Mouse (Mus musculus): ENCODE measurements around the gene 4932438H23Rik.

Gene 4932438H23Rik

GRCm38 (mm10) chr16:91057261-91057660 is 37.7 kb downstream of the 4932438H23Rik start:
- peak; percentile 67 for DNase-seq (ENCODE audit: low read depth)

GRCm38 (mm10) chr16:91056043-91056821 is 38.7 kb downstream of the 4932438H23Rik start:
- peak; percentile 91 for DNase-seq (ENCODE audit: low read depth)

- DNase-seq (ENCODE audit: low read depth) = no peak
These were observed 39.8 kb downstream of the 4932438H23Rik start for GRCm38 (mm10) chr16:91055150-91055549.

GRCm38 (mm10) chr16:91053599-91053998 is 41.3 kb downstream of the 4932438H23Rik start:
- no peak for DNase-seq (ENCODE audit: low read depth)

GRCm38 (mm10) chr16:91045511-91045910 is 49.4 kb downstream of the 4932438H23Rik start:
- DNase-seq (ENCODE audit: low read depth) = peak; percentile 74

- DNase-seq (ENCODE audit: low read depth) = peak; percentile 99
These were observed 50.4 kb downstream of the 4932438H23Rik start, which contains the start of gene Paxbp1 for GRCm38 (mm10) chr16:91044270-91045182. Gene Paxbp1, minus strand, starts transcription at chr16:91044543.

- DNase-seq (ENCODE audit: low read depth) = peak; percentile 71
These were observed 51.3 kb downstream of the 4932438H23Rik start for GRCm38 (mm10) chr16:91043461-91044248.

- DNase-seq (ENCODE audit: low read depth) = no peak
These were observed 52.3 kb downstream of the 4932438H23Rik start for GRCm38 (mm10) chr16:91042640-91043039.

GRCm38 (mm10) chr16:91035866-91036265 is 59.1 kb downstream of the 4932438H23Rik start:
- DNase-seq (ENCODE audit: low read depth) = no peak

- no peak for DNase-seq (ENCODE audit: low read depth)
These were observed 64.2 kb downstream of the 4932438H23Rik start for GRCm38 (mm10) chr16:91030751-91031150.

- DNase-seq (ENCODE audit: low read depth) = no peak
These were observed 65.0 kb downstream of the 4932438H23Rik start for GRCm38 (mm10) chr16:91029901-91030300.

GRCm38 (mm10) chr16:91029161-91029743 is 65.7 kb downstream of the 4932438H23Rik start:
- DNase-seq (ENCODE audit: low read depth) = no peak

- no peak for DNase-seq (ENCODE audit: low read depth)
These were observed 68.6 kb downstream of the 4932438H23Rik start for GRCm38 (mm10) chr16:91026290-91026689.

- peak; percentile 50 for DNase-seq (ENCODE audit: low read depth)
These were observed 71.5 kb downstream of the 4932438H23Rik start for GRCm38 (mm10) chr16:91023384-91023783.

GRCm38 (mm10) chr16:91020842-91021483 is 74.0 kb downstream of the 4932438H23Rik start:
- DNase-seq (ENCODE audit: low read depth) = no peak

GRCm38 (mm10) chr16:91019476-91019875 is 75.4 kb downstream of the 4932438H23Rik start:
- no peak for DNase-seq (ENCODE audit: low read depth)

- DNase-seq (ENCODE audit: low read depth) = no peak
These were observed 79.2 kb downstream of the 4932438H23Rik start for GRCm38 (mm10) chr16:91015761-91016160.

- DNase-seq (ENCODE audit: low read depth) = peak; percentile 36
These were observed 83.1 kb downstream of the 4932438H23Rik start for GRCm38 (mm10) chr16:91011847-91012246.

GRCm38 (mm10) chr16:91011021-91011683 is 83.8 kb downstream of the 4932438H23Rik start, which contains the start of gene Synj1:
Gene Synj1, minus strand, starts transcription at chr16:91011308.
- DNase-seq (ENCODE audit: low read depth) = peak; percentile 87

GRCm38 (mm10) chr16:91010581-91011020 is 84.3 kb downstream of the 4932438H23Rik start:
- no peak for DNase-seq (ENCODE audit: low read depth)
